Mouse (Mus musculus) small intestine, adult 2 months (tissue): Measurements from ENCODE around the gene Smad9.

Experiments
- CTCF ChIP-seq: fragments of 200-500 bp; IDR thresholded peaks from 2 replicates; pipeline ENCODE4 v1.5.1; 2012; ENCODE audit warnings: low read depth, mild to moderate bottlenecking, control low read depth, inconsistent platforms, low read length, moderate library complexity, mixed read lengths; ENCODE audit not compliant: insufficient replicate concordance, insufficient read length; ENCODE audit errors: extremely low read depth
- POLR2A ChIP-seq: fragments of 200-500 bp; IDR thresholded peaks from 2 replicates; pipeline ENCODE4 v1.6.1; 2012; ENCODE audit warnings: low read depth, mild to moderate bottlenecking, control low read depth, inconsistent platforms, low read length, moderate library complexity

DNA sequence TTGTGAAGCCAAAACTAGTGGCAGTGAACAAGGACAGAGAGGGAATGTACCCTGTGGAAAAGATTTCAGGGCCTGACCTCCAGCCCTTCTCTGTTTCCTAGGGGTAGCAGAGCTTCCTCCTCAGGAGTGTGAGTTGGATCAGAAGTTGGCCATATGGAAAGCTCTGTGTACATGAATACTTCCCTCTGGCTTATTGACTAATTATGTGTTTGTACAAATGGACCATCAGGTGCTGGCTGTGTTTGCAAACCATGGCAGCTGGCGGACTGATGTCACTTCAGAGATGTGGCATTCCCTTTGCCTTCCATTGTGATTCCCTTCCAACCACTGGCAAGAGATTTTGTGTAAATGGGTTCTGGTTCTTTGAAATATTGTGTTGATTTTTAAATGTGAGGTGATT is 5.9 kb downstream of the Smad9 start:
- TF ChIP-seq CTCF (no peak), POLR2A (no peak)
